Mouse (Mus musculus) forebrain, embryonic 15.5 days (tissue): Measurements from ENCODE around the gene Cd19. TPM values are rescaled to one million over a fixed set of nuclear protein-coding genes. Genes with fewer than 3 reads are reported as not detected.
"Not testable (repeated sequence)": the region's sequence is repeated elsewhere in the genome, so short reads cannot be mapped to it uniquely, and the experiment has no call there.

Source experiments
- ATAC-seq: fragments of 200-750 bp; cut with Nextera tagmentation; replicated peaks from 2 replicates; pipeline ENCODE4 v1.8.0; 2017; ENCODE audit warnings: mild to moderate bottlenecking, moderate TSS enrichment, moderate library complexity
- H3K27ac ChIP-seq: fragments of 300-500 bp; sonication (generic); replicated peaks from 2 replicates; pipeline ENCODE4 v1.5.1; 2015; ENCODE audit warnings: mild to moderate bottlenecking, inconsistent platforms
- H3K27me3 ChIP-seq: fragments of 300-500 bp; sonication (generic); 2 replicates; pipeline ENCODE4 v1.6.1; 2015; ENCODE audit warnings: inconsistent platforms
- H3K36me3 ChIP-seq: fragments of 300-500 bp; sonication (generic); 2 replicates; pipeline ENCODE4 v1.6.1; 2015; ENCODE audit warnings: mild to moderate bottlenecking, inconsistent platforms
- H3K4me1 ChIP-seq: fragments of 300-500 bp; sonication (generic); 2 replicates; pipeline ENCODE4 v1.6.1; 2015; ENCODE audit warnings: inconsistent platforms
- H3K4me2 ChIP-seq: fragments of 300-500 bp; sonication (generic); replicated peaks from 2 replicates; pipeline ENCODE4 v1.6.1; 2015; ENCODE audit warnings: mild to moderate bottlenecking, inconsistent platforms
- H3K4me3 ChIP-seq: fragments of 300-500 bp; sonication (generic); 2 replicates; pipeline ENCODE4 v1.5.1; 2015; ENCODE audit warnings: mild to moderate bottlenecking, inconsistent platforms
- H3K9ac ChIP-seq: fragments of 300-500 bp; sonication (generic); replicated peaks from 2 replicates; pipeline ENCODE4 v1.6.1; 2015; ENCODE audit warnings: mild to moderate bottlenecking, inconsistent platforms
- H3K9me3 ChIP-seq: fragments of 300-500 bp; sonication (generic); 2 replicates; pipeline ENCODE4 v1.6.1; 2016; ENCODE audit warnings: inconsistent platforms
- WGBS: fragments of 180-500 bp; shearing (Covaris S2); methylation state at CpG from one replicate; pipeline ENCODE4 v1.1.7; 2015; ENCODE audit warnings: mixed read lengths; 5-methylcytosine and 5-hydroxymethylcytosine counted together
- polyA plus RNA-seq: library from polyadenylated mRNA; unstranded; fragments of >200 nt; fragmentation: Nextera tagmentation; extraction: Ambion mirVana; gene quantifications from 2 replicates; pipeline ENCODE4 v1.2.1, GENCODE M21; 2015

Gene Cd19
- polyA plus RNA-seq, 1 experiment from 2014 or later: not detected

DNA sequence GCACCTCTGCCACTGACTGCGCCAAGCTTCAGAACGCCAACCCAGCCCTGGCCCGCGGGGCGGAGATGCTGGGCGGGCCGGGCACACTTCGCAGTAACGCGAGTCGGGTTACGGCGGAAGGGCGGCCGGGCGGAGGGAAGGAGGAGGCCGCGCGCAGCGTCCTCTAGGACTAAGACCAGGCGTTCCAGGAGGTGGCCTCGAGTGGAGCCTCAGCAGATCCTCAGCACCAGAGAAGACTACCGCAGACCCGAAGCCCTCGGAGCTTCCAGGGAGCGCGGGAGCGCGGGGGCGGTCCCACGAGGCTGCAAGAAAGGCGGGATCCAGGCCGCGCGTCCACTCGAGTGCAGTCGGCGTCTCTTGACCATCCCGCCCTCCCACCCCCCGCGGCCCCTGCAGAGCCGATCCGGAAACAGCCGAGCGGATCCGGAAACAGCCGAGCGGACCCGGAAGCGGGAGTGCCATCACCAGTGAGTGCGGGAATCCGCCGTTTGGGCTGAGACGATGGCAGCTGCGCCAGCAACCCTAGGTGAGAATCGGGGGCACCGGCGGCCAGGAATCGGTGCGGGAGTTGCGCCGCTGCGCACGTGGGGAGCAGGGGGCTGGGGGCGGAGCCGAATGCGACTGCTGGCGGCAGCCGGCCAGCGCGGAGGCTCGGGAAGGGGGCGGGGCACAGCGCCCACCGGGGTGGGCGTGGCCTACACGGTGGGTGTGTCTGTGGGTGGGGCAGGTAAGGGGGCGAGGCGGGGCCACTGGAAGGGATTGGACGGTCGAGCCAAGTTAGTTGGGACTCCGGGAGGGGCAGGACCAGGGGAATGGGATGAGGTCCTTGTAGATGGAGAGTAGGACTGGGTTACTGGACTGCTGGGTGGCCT, 14.2 kb upstream of the Cd19 start, which contains the start of gene Rabep2:
Rabep2 (plus strand) TSS at position 129 of the 872 bp plus-strand sequence.
- H3K27me3 ChIP-seq: no peaks in the 10 kb centered on the region
- H3K27ac ChIP-seq: peak within 1 kb of the TSS; percentile 85
- H3K9ac ChIP-seq: peak within 1 kb of the TSS; percentile 86
- peak within 1 kb of the TSS; percentile 59 for H3K4me3 ChIP-seq
- peaks cover 16% of the 10 kb centered on the region for H3K4me1 ChIP-seq
- peak; percentile 94 for ATAC-seq
- no peaks in the 10 kb centered on the region for H3K9me3 ChIP-seq
- H3K36me3 ChIP-seq: no peaks in the 10 kb centered on the region
- H3K4me2 ChIP-seq: peak within 1 kb of the TSS; percentile 90
- under 1% methylated on average over 80 of the region's 82 CpGs for WGBS

DNA sequence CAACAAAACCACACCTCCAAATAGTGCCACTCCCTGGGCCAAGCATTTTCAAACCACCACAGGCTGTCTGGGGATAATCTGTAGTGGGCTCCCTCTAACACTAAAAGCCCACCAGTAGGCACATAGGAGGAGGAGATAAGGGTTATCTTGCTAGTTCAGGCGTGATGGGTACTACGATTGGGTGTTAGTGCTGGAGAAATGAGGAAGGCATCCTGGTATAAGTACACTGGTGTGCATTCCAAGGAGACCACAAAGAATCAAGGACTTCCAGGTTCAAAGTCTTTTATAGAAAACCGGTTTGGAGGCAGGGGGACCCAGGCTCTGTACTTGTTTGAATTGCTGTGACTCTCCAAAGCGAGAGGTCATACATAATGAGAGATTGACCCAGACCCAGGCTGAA, 13.5 kb upstream of the Cd19 start:
- Histone ChIP-seq H3K4me1 (peaks cover 16% of the 10 kb centered on the region), H3K4me3 (peak overlapping the region; percentile 59), H3K9me3 (no peaks in the 10 kb centered on the region), H3K36me3 (no peaks in the 10 kb centered on the region), H3K27ac (peak overlapping the region; percentile 85), H3K9ac (peak overlapping the region; percentile 86), H3K4me2 (peak overlapping the region; percentile 90), H3K27me3 (no peaks in the 10 kb centered on the region)
- 23% methylated on average over 4 of the region's 4 CpGs for WGBS
- ATAC-seq: peak; percentile 21; the same call in 1 of the 2 replicates

DNA sequence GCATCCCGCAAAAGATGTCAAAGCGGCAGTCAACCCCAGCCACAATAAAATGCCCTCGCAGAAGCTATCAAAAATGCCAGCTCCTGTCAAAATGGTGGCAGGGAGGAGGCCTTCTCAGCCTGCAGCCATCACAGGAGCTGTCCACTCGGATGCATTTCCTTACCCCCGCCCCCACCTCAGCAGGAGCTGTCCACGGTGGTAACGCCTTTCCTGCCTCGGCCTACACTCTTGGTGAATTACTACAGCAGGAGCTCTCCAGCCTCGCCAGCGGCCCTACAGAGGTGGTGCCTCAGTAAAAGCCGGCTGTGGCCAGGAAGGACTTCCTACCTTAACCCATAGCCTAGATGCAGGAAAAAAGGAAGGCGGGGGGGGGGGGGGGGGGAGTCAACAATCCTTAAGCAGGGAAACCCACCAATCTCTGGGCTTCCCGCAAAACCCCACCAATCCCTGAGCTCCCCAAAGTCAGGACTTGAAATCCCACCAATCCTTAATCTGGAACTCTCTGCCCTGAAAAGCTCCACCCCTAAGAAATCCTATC, 12.7 kb upstream of the Cd19 start:
- no peaks in the 10 kb centered on the region for H3K9me3 ChIP-seq
- WGBS: 73% methylated on average over 12 of the region's 13 CpGs
- no peak overlapping the region for H3K9ac ChIP-seq
- ATAC-seq: no peak
- H3K27ac ChIP-seq: no peak overlapping the region
- H3K36me3 ChIP-seq: no peaks in the 10 kb centered on the region
- peaks cover 16% of the 10 kb centered on the region for H3K4me1 ChIP-seq
- H3K4me2 ChIP-seq: no peak overlapping the region
- no peaks in the 10 kb centered on the region for H3K27me3 ChIP-seq
- no peak overlapping the region for H3K4me3 ChIP-seq

DNA sequence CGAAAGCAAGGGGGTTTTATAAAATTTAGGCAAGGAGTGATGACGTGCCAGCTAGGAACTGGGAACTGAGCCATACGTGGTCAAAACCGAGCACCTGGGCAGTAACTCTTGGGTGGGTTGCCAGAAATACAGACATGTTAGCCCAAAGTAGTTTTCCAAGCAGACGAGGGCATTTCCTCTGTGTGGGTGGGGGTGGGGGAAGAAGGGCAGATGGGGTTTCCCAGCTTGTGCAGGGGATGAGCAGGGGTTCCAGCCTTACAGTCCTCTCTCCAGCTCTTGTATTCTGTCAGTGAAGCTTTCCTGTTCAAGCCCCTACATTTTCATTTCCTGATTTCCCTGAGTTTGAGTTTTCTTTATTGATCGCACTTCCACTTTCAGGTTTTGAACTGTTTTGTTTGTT, 9.5 kb upstream of the Cd19 start:
- Histone ChIP-seq H3K9ac (no peak overlapping the region), H3K9me3 (no peaks in the 10 kb centered on the region), H3K36me3 (no peaks in the 10 kb centered on the region), H3K4me1 (peaks cover 8% of the 10 kb centered on the region), H3K27ac (no peak overlapping the region), H3K4me2 (no peak overlapping the region), H3K4me3 (no peak overlapping the region), H3K27me3 (no peaks in the 10 kb centered on the region)
- no peak for ATAC-seq
- WGBS: 84% methylated on average over 6 of the region's 6 CpGs

DNA sequence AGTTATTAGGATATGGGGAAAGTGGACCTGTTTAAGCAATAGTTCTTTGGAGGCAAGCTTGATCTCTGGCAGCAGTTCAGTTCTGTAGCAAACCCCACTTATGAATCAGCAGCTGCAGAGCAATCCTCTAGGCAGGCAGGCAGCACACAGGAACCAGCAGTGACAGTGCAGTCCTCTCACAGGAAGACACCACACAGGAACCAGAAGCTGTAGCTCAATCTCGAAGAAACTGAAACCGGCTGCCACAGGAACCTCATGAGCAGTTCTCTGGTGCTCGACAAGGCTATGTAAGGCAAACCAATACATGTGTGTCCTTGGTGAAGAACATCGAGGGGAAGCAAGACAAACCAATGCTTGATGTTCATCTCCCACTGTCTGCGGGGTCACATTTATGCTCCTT, 7.1 kb upstream of the Cd19 start:
- H3K27ac ChIP-seq: no peak overlapping the region
- no peaks in the 10 kb centered on the region for H3K4me1 ChIP-seq
- ATAC-seq: no peak
- H3K4me3 ChIP-seq: no peak overlapping the region
- WGBS: 94% methylated on average over 5 of the region's 5 CpGs
- no peaks in the 10 kb centered on the region for H3K36me3 ChIP-seq
- no peak overlapping the region for H3K9ac ChIP-seq
- H3K9me3 ChIP-seq: no peaks in the 10 kb centered on the region
- H3K4me2 ChIP-seq: no peak overlapping the region
- H3K27me3 ChIP-seq: no peaks in the 10 kb centered on the region

DNA sequence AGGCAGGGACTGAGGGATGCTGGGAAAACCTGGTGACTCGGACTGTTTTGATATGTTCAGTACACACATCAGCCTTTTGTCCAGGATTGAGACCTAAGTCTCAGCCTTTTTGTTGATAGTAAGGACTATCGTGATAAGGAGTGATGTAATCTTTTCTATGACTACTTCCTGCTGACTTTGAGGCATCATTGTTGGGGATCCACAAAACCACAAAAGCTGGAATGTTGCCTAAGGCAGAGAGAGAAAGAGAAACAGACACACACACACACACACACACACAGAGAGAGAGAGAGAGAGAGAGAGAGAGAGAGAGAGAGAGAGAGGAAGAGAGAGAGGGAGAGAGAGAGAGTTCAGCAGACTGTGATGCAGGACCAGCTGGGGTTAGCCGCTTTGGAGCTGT, 3.8 kb upstream of the Cd19 start:
- Histone ChIP-seq H3K9ac (no peak overlapping the region), H3K36me3 (no peaks in the 10 kb centered on the region), H3K27me3 (no peaks in the 10 kb centered on the region), H3K4me2 (no peak overlapping the region), H3K4me3 (no peak overlapping the region), H3K4me1 (no peaks in the 10 kb centered on the region), H3K27ac (no peak overlapping the region), H3K9me3 (no peaks in the 10 kb centered on the region)
- no peak for ATAC-seq
- 74% methylated on average over 3 of the region's 3 CpGs for WGBS

DNA sequence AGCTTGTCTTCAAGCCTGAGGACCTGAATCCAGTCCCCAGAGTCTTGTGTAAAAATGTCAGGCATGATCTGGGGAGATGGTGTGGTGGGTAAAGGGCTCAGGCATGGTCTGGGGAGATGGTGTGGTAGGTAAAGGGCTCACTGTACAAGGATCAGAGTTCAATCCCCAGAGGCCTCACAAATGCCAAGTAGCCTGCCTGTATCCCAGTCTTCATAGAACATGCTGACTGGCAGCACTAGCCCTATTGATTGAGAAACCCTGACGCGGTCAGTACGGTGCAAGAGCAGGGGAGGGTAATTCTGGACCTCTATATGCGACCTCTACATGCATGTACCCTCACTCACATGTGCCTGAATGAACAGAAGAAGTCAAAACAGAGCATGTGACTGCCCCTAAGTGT, 2.9 kb upstream of the Cd19 start:
- Histone ChIP-seq H3K4me1 (no peaks in the 10 kb centered on the region), H3K4me2 (no peak overlapping the region), H3K4me3 (no peak overlapping the region), H3K36me3 (no peaks in the 10 kb centered on the region), H3K9me3 (no peaks in the 10 kb centered on the region), H3K27ac (no peak overlapping the region), H3K27me3 (no peaks in the 10 kb centered on the region), H3K9ac (no peak overlapping the region)
- 73% methylated on average over 4 of the region's 4 CpGs for WGBS
- ATAC-seq: no peak

DNA sequence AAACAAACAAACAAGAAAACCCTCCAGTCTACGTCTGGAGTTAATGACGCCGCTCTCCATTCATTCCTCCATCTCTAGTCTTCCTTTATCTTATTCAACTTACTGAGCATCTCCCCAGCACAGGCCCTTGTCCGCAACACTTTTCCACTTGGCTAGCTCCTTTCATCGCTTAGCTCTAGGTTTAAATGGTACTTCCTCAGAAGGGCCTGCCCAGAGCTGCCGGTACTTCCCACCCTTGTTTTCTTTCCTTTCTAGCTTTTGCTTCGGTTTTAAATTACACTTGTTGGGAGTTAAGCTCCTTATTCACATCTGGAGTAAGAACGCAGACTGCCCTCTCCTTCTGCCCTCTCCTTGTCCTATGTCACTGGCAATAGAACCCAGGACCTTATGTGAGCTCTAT, 2.4 kb upstream of the Cd19 start:
- Histone ChIP-seq H3K4me2 (no peak overlapping the region), H3K4me1 (no peaks in the 10 kb centered on the region), H3K27me3 (no peaks in the 10 kb centered on the region), H3K9me3 (no peaks in the 10 kb centered on the region), H3K4me3 (no peak overlapping the region), H3K9ac (no peak overlapping the region), H3K27ac (no peak overlapping the region), H3K36me3 (no peaks in the 10 kb centered on the region)
- 4% methylated on average over 8 of the region's 8 CpGs for WGBS
- no peak for ATAC-seq

DNA sequence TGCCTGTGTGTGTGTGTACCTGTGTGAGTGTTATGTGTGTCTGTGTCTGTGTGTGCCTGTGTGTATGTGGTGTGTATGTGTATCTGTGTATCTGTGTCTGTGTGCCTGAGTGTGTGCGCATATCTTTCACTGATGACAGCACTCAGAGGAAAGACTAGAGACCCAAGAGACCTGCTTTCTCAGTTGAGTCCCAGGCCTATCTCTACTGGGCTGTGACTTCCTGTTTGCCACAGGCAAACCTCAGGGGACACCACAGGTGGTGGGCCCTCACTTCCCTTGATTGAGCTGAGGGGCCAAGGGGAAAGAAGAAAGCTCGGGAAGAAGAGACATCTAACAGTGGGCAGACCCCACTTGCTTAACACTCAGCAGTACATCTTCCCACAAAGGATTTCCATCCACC, 1.9 kb upstream of the Cd19 start:
- Histone ChIP-seq H3K4me2 (no peak overlapping the region), H3K36me3 (no peaks in the 10 kb centered on the region), H3K27me3 (no peaks in the 10 kb centered on the region), H3K4me1 (no peaks in the 10 kb centered on the region), H3K4me3 (no peak overlapping the region), H3K9ac (no peak overlapping the region), H3K27ac (no peak overlapping the region), H3K9me3 (no peaks in the 10 kb centered on the region)
- ATAC-seq: no peak
- 46% methylated on average over 2 of the region's 2 CpGs for WGBS

DNA sequence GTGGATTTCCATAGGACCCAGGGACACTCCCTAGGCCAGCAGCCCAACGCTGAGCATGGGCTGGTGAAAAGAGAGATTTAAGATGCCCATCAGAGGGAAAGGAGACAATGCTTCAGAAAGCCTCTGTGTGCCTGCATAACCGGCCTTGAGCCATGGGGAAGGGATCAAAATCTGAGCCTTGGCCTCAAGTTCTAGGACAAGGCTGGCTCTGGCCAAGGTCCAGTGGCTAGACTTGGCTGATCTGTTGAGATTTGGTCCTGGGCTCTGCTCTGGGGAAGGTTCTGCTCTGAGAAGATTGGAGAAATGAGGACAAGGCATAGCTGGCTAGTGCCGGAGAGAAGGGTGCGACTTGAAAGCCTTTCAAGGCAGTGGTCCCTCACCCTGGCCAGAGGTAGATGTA, 3.6 kb downstream of the Cd19 start:
- no peak overlapping the region for H3K4me3 ChIP-seq
- H3K4me2 ChIP-seq: no peak overlapping the region
- H3K4me1 ChIP-seq: no peaks in the 10 kb centered on the region
- no peak for ATAC-seq
- 88% methylated on average over 4 of the region's 4 CpGs for WGBS
- no peaks in the 10 kb centered on the region for H3K36me3 ChIP-seq
- no peak overlapping the region for H3K9ac ChIP-seq
- no peak overlapping the region for H3K27ac ChIP-seq
- no peaks in the 10 kb centered on the region for H3K27me3 ChIP-seq
- H3K9me3 ChIP-seq: no peaks in the 10 kb centered on the region

DNA sequence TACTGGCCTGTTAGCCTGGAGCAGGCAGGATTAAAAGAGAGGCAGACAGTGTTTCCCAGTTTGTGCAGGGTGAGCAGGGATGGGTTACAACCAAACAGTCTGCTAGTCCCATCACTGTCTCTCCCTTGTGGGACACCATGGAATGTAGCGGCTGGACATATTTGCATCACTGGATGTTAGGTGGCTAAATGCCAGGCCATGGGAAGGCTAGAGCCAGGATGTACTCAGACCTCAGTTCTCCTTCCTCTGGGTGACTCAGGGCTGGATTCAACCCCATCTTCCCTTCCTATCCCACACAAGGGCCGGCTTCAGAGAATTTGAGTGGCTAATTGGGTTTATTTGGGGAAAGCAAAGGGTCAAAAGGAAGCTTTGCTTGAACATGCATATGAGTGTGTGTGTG, 6.0 kb downstream of the Cd19 start:
- WGBS: 88% methylated on average over 2 of the region's 2 CpGs
- Histone ChIP-seq H3K27me3 (no peaks in the 10 kb centered on the region), H3K9me3 (no peaks in the 10 kb centered on the region), H3K27ac (no peak overlapping the region), H3K4me3 (no peak overlapping the region), H3K9ac (no peak overlapping the region), H3K36me3 (no peaks in the 10 kb centered on the region), H3K4me1 (no peaks in the 10 kb centered on the region), H3K4me2 (no peak overlapping the region)
- ATAC-seq: no peak

DNA sequence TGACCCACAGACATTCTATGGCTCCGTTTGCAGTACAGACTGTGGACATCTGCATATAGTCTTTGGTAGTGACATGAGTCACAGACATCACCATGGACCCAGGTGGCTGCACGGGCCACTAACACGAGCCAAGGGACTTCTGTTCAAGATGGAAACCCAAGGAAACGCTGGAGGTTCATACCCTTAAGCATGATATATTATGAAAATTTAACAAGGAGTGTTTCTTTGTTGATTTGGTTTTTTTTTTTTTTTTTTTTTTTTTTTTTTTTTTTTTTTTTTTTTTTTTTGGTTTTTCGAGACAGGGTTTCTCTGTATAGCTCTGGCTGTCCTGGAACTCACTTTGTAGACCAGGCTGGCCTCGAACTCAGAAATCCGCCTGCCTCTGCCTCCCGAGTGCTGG, 12.2 kb downstream of the Cd19 start:
- H3K9me3 ChIP-seq, H3K9ac ChIP-seq, H3K4me3 ChIP-seq, ATAC-seq, H3K36me3 ChIP-seq, H3K4me2 ChIP-seq, H3K4me1 ChIP-seq, H3K27me3 ChIP-seq, H3K27ac ChIP-seq: not testable (repeated sequence)
- 79% methylated on average over 8 of the region's 8 CpGs for WGBS

DNA sequence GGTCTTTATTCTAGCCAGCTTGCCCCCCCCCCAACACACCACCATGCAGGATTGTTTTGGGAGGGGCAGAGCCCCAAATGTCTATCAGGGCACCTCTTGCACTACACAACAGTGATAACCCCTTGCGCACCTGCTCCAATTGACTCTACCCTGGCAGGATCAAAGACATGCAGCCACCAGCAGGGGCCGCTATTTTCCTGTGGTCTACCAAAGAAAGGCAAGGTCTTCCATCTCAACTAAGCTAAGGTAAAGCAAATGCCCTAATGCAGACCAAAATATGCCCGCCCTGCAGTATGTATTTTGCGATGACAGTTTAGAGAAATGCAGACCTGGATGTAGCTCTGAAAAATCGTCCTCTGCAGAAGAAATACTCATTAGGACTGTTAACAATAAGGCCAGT, 15.1 kb downstream of the Cd19 start:
- no peak overlapping the region for H3K9ac ChIP-seq

More for the DNA sequence above, 15.1 kb downstream of the Cd19 start:
- Histone ChIP-seq H3K9me3 (no peaks in the 10 kb centered on the region), H3K27ac (no peak overlapping the region), H3K4me3 (no peak overlapping the region), H3K27me3 (no peaks in the 10 kb centered on the region), H3K36me3 (no peaks in the 10 kb centered on the region), H3K4me2 (no peak overlapping the region), H3K4me1 (peaks cover 12% of the 10 kb centered on the region)
- WGBS: 11% methylated on average over 5 of the region's 5 CpGs
- no peak for ATAC-seq
